Mouse (Mus musculus) testis, adult 2 months (tissue): ENCODE measurements around the gene Isyna1.

Experiments
- CTCF ChIP-seq: fragments of 200-500 bp; IDR thresholded peaks from 2 replicates; pipeline ENCODE4 v1.5.1; 2012; ENCODE audit warnings: low read depth, mild to moderate bottlenecking, inconsistent platforms, low read length, moderate library complexity; ENCODE audit not compliant: control insufficient read depth, insufficient read depth, insufficient replicate concordance
- POLR2A ChIP-seq: fragments of 200-500 bp; IDR thresholded peaks from 2 replicates; pipeline ENCODE4 v1.6.1; 2012; ENCODE audit warnings: low read depth, mild to moderate bottlenecking, inconsistent platforms, low read length, moderate library complexity; ENCODE audit not compliant: control insufficient read depth

GRCm38 (mm10) chr8:70597417-70598272, 3.5 kb downstream of the Isyna1 start:
- TF ChIP-seq CTCF: no peak
- TF ChIP-seq POLR2A: no peak
